Mouse (Mus musculus): ENCODE measurements around the gene Rgs9bp.

The Rgs9bp gene

GRCm38 (mm10) chr7:35585191-35586054 lies at the start of gene Rgs9bp:
Rgs9bp (minus strand) TSS chr7:35585582.
- DNase-seq (ENCODE audit: extremely low spot score) = peak; percentile 87

- peak; percentile 17 for DNase-seq (ENCODE audit: extremely low spot score)
Measured at GRCm38 (mm10) chr7:35628496-35628895, 43.1 kb upstream of the Rgs9bp start.

GRCm38 (mm10) chr7:35627371-35627770 lies 42.0 kb upstream of the Rgs9bp start:
- DNase-seq (ENCODE audit: extremely low spot score) = no peak

GRCm38 (mm10) chr7:35626038-35626437 lies 40.7 kb upstream of the Rgs9bp start:
- DNase-seq (ENCODE audit: extremely low spot score) = no peak

- no peak for DNase-seq (ENCODE audit: extremely low spot score)
Measured at GRCm38 (mm10) chr7:35622626-35623025, 37.2 kb upstream of the Rgs9bp start.

- DNase-seq (ENCODE audit: extremely low spot score) = no peak
Measured at GRCm38 (mm10) chr7:35617513-35617912, 32.1 kb upstream of the Rgs9bp start.

GRCm38 (mm10) chr7:35609245-35609644 lies 23.9 kb upstream of the Rgs9bp start:
- no peak for DNase-seq (ENCODE audit: extremely low spot score)

- DNase-seq (ENCODE audit: extremely low spot score) = no peak
Measured at GRCm38 (mm10) chr7:35606816-35607215, 21.4 kb upstream of the Rgs9bp start.

- no peak for DNase-seq (ENCODE audit: extremely low spot score)
Measured at GRCm38 (mm10) chr7:35602766-35603165, 17.4 kb upstream of the Rgs9bp start.

GRCm38 (mm10) chr7:35601106-35601505 lies 15.7 kb upstream of the Rgs9bp start:
- DNase-seq (ENCODE audit: extremely low spot score) = no peak

- DNase-seq (ENCODE audit: extremely low spot score) = no peak
Measured at GRCm38 (mm10) chr7:35600031-35600430, 14.6 kb upstream of the Rgs9bp start.

- no peak for DNase-seq (ENCODE audit: extremely low spot score)
Measured at GRCm38 (mm10) chr7:35599492-35599891, 14.1 kb upstream of the Rgs9bp start.

- no peak for DNase-seq (ENCODE audit: extremely low spot score)
Measured at GRCm38 (mm10) chr7:35594311-35594710, 8.9 kb upstream of the Rgs9bp start.

- DNase-seq (ENCODE audit: extremely low spot score) = no peak
Measured at GRCm38 (mm10) chr7:35590731-35591191, 5.4 kb upstream of the Rgs9bp start.

- DNase-seq (ENCODE audit: extremely low spot score) = no peak
Measured at GRCm38 (mm10) chr7:35589485-35589884, 4.1 kb upstream of the Rgs9bp start.

GRCm38 (mm10) chr7:35588680-35589428 lies 3.5 kb upstream of the Rgs9bp start:
- DNase-seq (ENCODE audit: extremely low spot score) = no peak

- no peak for DNase-seq (ENCODE audit: extremely low spot score)
Measured at GRCm38 (mm10) chr7:35587728-35588127, 2.3 kb upstream of the Rgs9bp start.

GRCm38 (mm10) chr7:35586906-35587445 lies 1.6 kb upstream of the Rgs9bp start:
- no peak for DNase-seq (ENCODE audit: extremely low spot score)

- peak; percentile 95 for DNase-seq (ENCODE audit: extremely low spot score)
Measured at GRCm38 (mm10) chr7:35586055-35586905, 898 bp upstream of the Rgs9bp start, which contains the start of gene Ankrd27. Ankrd27 (plus strand) TSS chr7:35586244.

GRCm38 (mm10) chr7:35584786-35585190 lies 594 bp downstream of the Rgs9bp start:
- peak; percentile 58 for DNase-seq (ENCODE audit: extremely low spot score)

GRCm38 (mm10) chr7:35584068-35584785 lies 1.2 kb downstream of the Rgs9bp start:
- peak; percentile 8 for DNase-seq (ENCODE audit: extremely low spot score)
